Mouse (Mus musculus): ENCODE measurements at regions not wholly inside any gene's neighbourhood (a gene's known extent, or its start where the extent isn't known, plus 50 kb on each side); places are given as distances from the start of the nearest gene placed in this dataset.

DNA sequence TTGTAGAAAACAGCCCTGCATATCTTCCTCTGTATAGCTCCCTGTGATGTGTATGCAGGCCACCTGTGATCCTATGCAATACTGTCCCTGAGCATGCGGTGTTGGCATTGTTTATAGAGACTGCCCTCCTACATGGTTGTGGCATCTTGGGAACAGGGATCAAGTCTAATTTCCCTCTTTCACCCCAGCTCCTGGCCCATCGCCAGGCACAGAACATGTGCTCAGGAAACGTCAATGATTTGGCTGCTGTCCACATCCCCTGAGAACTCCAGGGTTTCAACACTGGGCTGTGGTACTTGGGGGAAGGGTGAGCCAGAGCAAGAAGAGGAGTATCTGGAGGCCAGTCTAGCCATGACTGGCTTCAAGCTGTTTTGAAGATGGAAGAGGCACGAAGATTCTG is 68.5 kb downstream of the Hoxc4 start:
- Histone ChIP-seq H3K36me3 (ENCODE audit: control insufficient read depth, insufficient read depth, low read length) (no peaks in the 10 kb centered on the region), H3K4me1 (ENCODE audit: control insufficient read depth, insufficient read depth, low read length) (peaks cover 21% of the 10 kb centered on the region), H3K27ac (replicated peaks; ENCODE audit: low read depth, low read length) (no peak overlapping the region), H3K9me3 (ENCODE audit: control insufficient read depth, low read length) (no peaks in the 10 kb centered on the region), H3K27me3 (replicated peaks; ENCODE audit: control insufficient read depth, insufficient read depth, low read length) (peaks cover 86% of the 10 kb centered on the region), H3K4me2 (ENCODE audit: low read depth, low read length) (no peak overlapping the region), H3K4me3 (ENCODE audit: low read depth, low read length) (no peak overlapping the region), H3K9ac (ENCODE audit: low read depth, low read length) (no peak overlapping the region)
- peak; percentile 80 for ATAC-seq (ENCODE audit: low read depth)
- DNase-seq (ENCODE audit: low spot score) = peak; percentile 90
- 6% methylated on average over 4 of the region's 4 CpGs for WGBS

DNA sequence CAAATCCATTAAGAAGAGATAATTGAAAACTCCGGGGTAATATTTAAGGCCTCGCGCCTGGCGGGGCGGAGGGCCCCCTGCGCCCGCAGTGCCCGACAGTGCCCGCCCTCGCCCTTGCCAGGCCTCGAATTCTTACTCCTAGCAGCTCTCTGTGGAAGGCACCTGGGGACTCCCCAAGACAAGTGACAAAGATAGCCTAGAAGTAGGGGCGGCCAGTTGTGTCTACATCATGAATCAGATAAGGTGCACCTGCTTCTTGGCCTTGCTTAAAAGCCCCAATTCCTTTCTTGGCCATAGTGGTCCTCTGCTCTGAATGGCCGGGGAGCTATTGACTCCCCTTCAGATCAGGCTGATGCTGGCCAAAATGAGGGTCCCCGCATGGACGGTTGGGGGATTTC is 67.9 kb downstream of the Hoxc4 start:
- DNase-seq (ENCODE audit: low spot score) (no peak), ATAC-seq (ENCODE audit: low read depth) (no peak)
- H3K9me3 ChIP-seq (ENCODE audit: control insufficient read depth, low read length) = no peaks in the 10 kb centered on the region
- peaks cover 91% of the 10 kb centered on the region for H3K27me3 ChIP-seq (replicated peaks; ENCODE audit: control insufficient read depth, insufficient read depth, low read length)
- no peak overlapping the region for H3K27ac ChIP-seq (replicated peaks; ENCODE audit: low read depth, low read length)
- 12% methylated on average over 15 of the region's 15 CpGs for WGBS
- H3K9ac ChIP-seq (ENCODE audit: low read depth, low read length) = no peak overlapping the region
- H3K4me1 ChIP-seq (ENCODE audit: control insufficient read depth, insufficient read depth, low read length) = peaks cover 21% of the 10 kb centered on the region
- no peaks in the 10 kb centered on the region for H3K36me3 ChIP-seq (ENCODE audit: control insufficient read depth, insufficient read depth, low read length)
- H3K4me2 ChIP-seq (ENCODE audit: low read depth, low read length) = peak overlapping the region; percentile 54
- peak overlapping the region; percentile 30; the same call in 1 of the 2 replicates for H3K4me3 ChIP-seq (ENCODE audit: low read depth, low read length)
